Mouse (Mus musculus) forebrain, embryonic 11.5 days (tissue): ENCODE data around the gene Gm43552. TPM values are rescaled to one million over a fixed set of nuclear protein-coding genes. Genes with fewer than 3 reads are reported as not detected.

ENCODE experiments used
- ATAC-seq: fragments of 200-750 bp; cut with Nextera tagmentation; replicated peaks from 2 replicates; pipeline ENCODE4 v1.8.0; 2017; ENCODE audit warnings: moderate TSS enrichment; ENCODE audit not compliant: low FRiP score
- DNase-seq: peaks from one replicate; pipeline ENCODE4 v3.0.0-alpha.2; 2017; ENCODE audit warnings: low spot score
- H3K27ac ChIP-seq: fragments of 300-500 bp; sonication (generic); 2 replicates; pipeline ENCODE4 v1.5.1; 2014; ENCODE audit warnings: low read depth, low read length
- H3K27me3 ChIP-seq: fragments of 300-500 bp; sonication (generic); 2 replicates; pipeline ENCODE4 v1.6.1; 2014; ENCODE audit warnings: mild to moderate bottlenecking, low read length, mixed read lengths; ENCODE audit not compliant: control insufficient read depth, insufficient read depth
- H3K36me3 ChIP-seq: fragments of 300-500 bp; sonication (generic); 2 replicates; pipeline ENCODE4 v1.6.1; 2014; ENCODE audit warnings: mild to moderate bottlenecking, low read length, moderate library complexity, mixed read lengths; ENCODE audit not compliant: control insufficient read depth, insufficient read depth
- H3K4me1 ChIP-seq: fragments of 300-500 bp; sonication (generic); replicated peaks from 2 replicates; pipeline ENCODE4 v1.6.1; 2014; ENCODE audit warnings: low read length, mixed read lengths; ENCODE audit not compliant: control insufficient read depth, insufficient read depth
- H3K4me2 ChIP-seq: fragments of 300-500 bp; sonication (generic); 2 replicates; pipeline ENCODE4 v1.6.1; 2014; ENCODE audit warnings: low read depth, mild to moderate bottlenecking, low read length, moderate library complexity, mixed read lengths; ENCODE audit not compliant: severe bottlenecking
- H3K4me3 ChIP-seq: fragments of 300-500 bp; sonication (generic); 2 replicates; pipeline ENCODE4 v1.5.1; 2014; ENCODE audit warnings: low read depth, low read length
- H3K9ac ChIP-seq: fragments of 300-500 bp; sonication (generic); 2 replicates; pipeline ENCODE4 v1.6.1; 2014; ENCODE audit warnings: low read length
- H3K9me3 ChIP-seq: fragments of 300-500 bp; sonication (generic); 2 replicates; pipeline ENCODE4 v1.6.1; 2016; ENCODE audit warnings: low read length, mixed read lengths; ENCODE audit not compliant: control insufficient read depth
- WGBS: fragments of 180-500 bp; shearing (Covaris S2); extraction: QIAGEN DNeasy Blood & Tissue Kit; methylation state at CpG from one replicate; pipeline ENCODE4 v1.1.7; 2014; 5-methylcytosine and 5-hydroxymethylcytosine counted together
- polyA plus RNA-seq: library from polyadenylated mRNA; unstranded; fragments of >200 nt; fragmentation: Nextera tagmentation; extraction: Ambion mirVana; gene quantifications from 2 replicates; pipeline ENCODE4 v1.2.1, GENCODE M21; 2014

The Gm43552 gene
- polyA plus RNA-seq, 1 experiment from 2014 or later: not detected

DNA sequence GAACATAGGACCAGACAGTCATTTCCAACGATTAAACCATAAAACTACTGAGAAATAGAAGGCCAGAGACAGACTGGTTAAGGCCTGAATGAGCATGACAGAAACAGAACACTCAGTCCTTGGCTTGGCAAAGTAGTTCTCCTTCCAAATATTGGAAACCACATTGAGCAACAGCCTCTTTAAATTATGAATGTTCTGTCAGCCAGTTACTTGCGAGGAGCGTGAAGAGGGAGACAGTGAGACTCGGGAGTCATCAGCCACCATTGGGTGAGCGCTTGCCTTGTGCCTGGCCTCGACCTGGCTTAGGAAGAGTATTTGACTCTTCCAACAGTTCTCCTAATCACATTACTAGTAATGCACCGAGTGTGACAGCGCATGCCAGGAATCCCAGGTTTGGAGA lies 15.8 kb upstream of the Gm43552 start:
- no peak for ATAC-seq
- no peak for DNase-seq
- no peak overlapping the region for H3K27ac ChIP-seq

DNA sequence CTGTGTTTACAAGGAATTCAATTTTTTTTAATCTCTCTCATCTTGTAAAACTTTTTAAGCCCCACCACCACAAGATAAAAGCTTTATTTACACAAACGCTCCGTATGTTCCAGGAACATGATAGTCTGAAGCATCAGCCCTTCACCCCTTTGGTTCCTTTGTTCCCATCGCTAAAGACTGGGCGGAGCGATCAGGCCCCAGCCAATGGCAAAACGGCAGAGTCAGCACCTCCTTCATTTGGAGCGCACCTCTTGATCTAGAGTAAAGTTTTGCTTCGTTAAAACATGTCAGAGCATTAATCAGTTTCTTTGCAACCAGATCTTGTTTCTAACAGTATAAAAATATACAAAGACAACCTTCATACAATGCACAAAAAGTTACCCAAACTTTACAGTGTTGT lies 13.2 kb upstream of the Gm43552 start:
- no peak for ATAC-seq
- 14% methylated on average over 8 of the region's 8 CpGs for WGBS
- H3K4me3 ChIP-seq: no peak overlapping the region

More for the DNA sequence above, 15.8 kb upstream of the Gm43552 start:
- H3K27me3 ChIP-seq: no peaks in the 10 kb centered on the region
- H3K4me3 ChIP-seq: no peak overlapping the region
- H3K4me2 ChIP-seq: no peak overlapping the region
- H3K9ac ChIP-seq: no peak overlapping the region
- WGBS: 84% methylated on average over 8 of the region's 8 CpGs
- no peaks in the 10 kb centered on the region for H3K4me1 ChIP-seq
- H3K9me3 ChIP-seq: no peaks in the 10 kb centered on the region
- H3K36me3 ChIP-seq: no peaks in the 10 kb centered on the region

DNA sequence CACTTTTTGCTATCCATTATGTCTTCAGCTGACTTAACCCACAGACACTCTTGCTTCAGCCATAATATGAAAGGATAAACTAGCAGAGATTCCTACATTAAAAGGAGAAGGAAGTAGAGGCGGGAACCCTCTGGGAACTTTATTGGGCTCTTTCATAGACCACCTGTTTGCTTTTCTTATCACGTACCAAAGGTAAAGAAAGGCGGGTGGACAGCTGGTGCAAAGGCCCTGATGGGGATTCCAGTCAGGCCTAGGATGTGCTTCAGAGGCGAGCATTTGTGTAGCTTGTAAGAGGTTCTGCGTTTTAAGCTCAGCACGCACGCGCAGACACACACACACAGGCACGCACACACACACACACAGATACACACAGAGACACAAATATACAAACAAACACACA lies 8.8 kb upstream of the Gm43552 start:
- H3K4me2 ChIP-seq: no peak overlapping the region
- H3K36me3 ChIP-seq: no peaks in the 10 kb centered on the region
- no peaks in the 10 kb centered on the region for H3K9me3 ChIP-seq
- 94% methylated on average over 9 of the region's 9 CpGs for WGBS
- DNase-seq (no peak), ATAC-seq (no peak)
- H3K27me3 ChIP-seq: no peaks in the 10 kb centered on the region
- H3K4me1 ChIP-seq: no peaks in the 10 kb centered on the region
- H3K27ac ChIP-seq: no peak overlapping the region
- no peak overlapping the region for H3K9ac ChIP-seq
- H3K4me3 ChIP-seq: no peak overlapping the region

More for the DNA sequence above, 13.2 kb upstream of the Gm43552 start:
- no peaks in the 10 kb centered on the region for H3K27me3 ChIP-seq
- no peaks in the 10 kb centered on the region for H3K36me3 ChIP-seq
- no peak for DNase-seq
- no peak overlapping the region for H3K27ac ChIP-seq
- H3K4me1 ChIP-seq: no peaks in the 10 kb centered on the region
- H3K9me3 ChIP-seq: no peaks in the 10 kb centered on the region
- no peak overlapping the region for H3K9ac ChIP-seq
- H3K4me2 ChIP-seq: peak overlapping the region; percentile 11; the same call in 1 of the 2 replicates

DNA sequence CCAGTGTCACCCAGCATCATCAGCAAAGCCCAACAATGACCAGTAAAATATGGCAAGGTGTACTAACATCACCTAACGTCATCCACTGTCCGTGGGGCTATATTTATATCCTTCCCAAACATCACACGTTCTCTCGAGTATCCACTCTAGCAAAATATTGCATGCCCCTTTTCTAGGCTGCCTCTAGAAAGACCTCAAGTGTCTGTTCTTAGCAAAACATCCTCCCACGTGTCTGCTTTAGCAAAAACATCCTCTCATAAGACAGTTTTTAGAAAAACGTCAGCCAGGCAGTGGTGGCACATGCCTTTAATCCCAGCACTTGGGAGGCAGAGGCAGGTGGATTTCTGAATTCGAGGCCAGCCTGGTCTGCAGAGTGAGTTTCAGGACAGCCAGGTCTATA lies 7.6 kb upstream of the Gm43552 start:
- Histone ChIP-seq H3K9ac (no peak overlapping the region), H3K36me3 (no peaks in the 10 kb centered on the region), H3K4me3 (no peak overlapping the region), H3K27me3 (no peaks in the 10 kb centered on the region), H3K4me2 (no peak overlapping the region), H3K27ac (no peak overlapping the region), H3K9me3 (no peaks in the 10 kb centered on the region), H3K4me1 (no peaks in the 10 kb centered on the region)
- WGBS: 87% methylated on average over 7 of the region's 7 CpGs
- DNase-seq: no peak
- no peak for ATAC-seq

DNA sequence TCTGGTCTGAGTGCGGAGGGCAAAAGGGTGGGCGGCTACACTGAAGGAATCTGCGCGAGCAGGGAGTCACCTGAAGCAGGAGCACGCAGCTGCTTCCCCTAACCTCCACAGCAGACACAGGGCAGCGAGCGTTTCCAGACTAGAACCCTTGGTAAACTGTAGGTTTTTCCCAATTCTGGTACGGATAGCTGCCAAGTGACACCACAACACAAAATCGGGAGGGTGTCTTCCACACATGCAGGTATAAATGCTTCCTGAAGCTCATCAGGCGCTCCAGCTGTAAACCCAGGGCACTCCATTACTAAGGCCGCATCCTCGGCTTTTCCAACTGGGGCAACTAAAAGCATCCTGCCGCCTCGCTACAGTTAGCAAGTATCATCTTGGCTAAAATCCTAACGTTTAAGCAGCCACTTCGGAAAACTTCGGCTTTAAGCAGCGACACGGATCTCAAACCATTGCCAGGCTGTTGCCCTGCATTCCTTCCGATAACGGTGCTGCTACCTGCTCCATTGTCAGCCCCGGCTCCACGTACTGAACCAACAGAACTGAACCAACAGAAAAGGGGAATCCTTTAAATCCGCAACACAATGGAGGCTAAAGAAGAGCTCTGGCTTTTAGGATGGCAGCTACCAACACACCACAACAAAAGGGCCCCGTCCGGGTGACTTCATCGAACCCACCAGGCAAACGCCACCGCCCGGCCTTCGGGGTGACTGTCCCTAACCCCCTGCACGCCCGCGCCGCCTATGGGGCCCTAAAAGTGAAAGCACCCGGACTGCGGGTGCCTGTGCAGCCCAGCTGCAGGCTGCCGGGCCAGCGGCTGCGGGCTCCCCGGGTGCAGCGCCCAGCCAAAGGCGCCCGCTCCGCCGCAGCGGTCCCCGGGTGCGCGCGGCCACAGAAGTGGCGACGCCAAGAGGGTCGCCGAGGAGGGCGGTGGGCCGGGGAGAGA lies 592 bp downstream of the Gm43552 start:
- Histone ChIP-seq H3K9ac (peak overlapping the region; percentile 92), H3K9me3 (no peaks in the 10 kb centered on the region), H3K4me2 (peak overlapping the region; percentile 93), H3K36me3 (no peaks in the 10 kb centered on the region), H3K4me1 (peaks cover 5% of the 10 kb centered on the region; the same call in 1 of the 2 replicates), H3K27me3 (no peaks in the 10 kb centered on the region), H3K27ac (peak overlapping the region; percentile 78), H3K4me3 (peak overlapping the region; percentile 92)
- DNase-seq (peak; percentile 84), ATAC-seq (peak; percentile 81)
- 1% methylated on average over 49 of the region's 57 CpGs for WGBS

DNA sequence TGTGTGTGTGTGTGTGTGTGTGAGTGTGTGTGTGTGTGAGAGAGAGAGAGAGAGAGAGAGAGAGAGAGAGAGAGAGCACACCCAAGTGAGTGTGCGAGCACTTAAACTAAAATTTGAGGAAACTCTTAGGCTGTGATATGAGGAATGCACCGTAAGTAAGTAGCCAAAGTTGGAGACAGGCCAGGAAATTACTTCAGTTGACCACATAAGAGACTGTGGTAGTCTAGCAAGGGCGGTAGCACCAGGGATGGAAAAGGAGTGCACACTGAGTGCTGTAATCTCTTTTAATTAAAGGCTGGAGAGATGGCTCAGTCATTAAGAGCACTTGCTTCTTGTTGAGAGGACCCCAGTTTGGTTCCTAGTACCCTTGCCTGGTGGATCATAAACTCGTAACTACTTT lies 2.8 kb downstream of the Gm43552 start:
- no peak overlapping the region for H3K4me2 ChIP-seq
- no peaks in the 10 kb centered on the region for H3K9me3 ChIP-seq
- H3K27me3 ChIP-seq: no peaks in the 10 kb centered on the region
- no peak overlapping the region for H3K9ac ChIP-seq
- no peaks in the 10 kb centered on the region for H3K36me3 ChIP-seq
- WGBS: 82% methylated on average over 4 of the region's 4 CpGs
- no peak for DNase-seq
- no peak for ATAC-seq
- H3K4me1 ChIP-seq: peaks cover 5% of the 10 kb centered on the region; the same call in 1 of the 2 replicates
- no peak overlapping the region for H3K4me3 ChIP-seq
- no peak overlapping the region for H3K27ac ChIP-seq

DNA sequence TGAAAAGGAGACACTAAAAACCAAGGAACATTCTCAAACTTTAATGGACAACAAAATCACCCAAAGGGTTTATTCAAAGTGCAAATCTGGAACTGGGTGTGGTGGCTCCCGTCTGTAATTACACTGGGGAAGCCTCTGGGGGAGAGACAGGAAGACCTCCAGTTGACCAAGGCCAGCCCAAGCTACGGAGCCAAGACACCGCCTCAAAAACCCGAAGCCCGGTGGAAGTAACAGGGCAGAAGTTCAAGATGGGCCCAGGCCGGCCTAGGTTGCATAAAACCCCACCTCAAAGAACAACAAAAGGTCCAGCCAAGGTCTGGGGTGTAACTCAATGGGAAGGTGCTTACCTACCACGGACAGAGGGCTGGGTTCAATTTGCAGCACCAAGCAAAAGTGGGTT lies 3.9 kb downstream of the Gm43552 start:
- Histone ChIP-seq H3K27ac (no peak overlapping the region), H3K4me1 (peaks cover 5% of the 10 kb centered on the region; the same call in 1 of the 2 replicates), H3K9me3 (no peaks in the 10 kb centered on the region), H3K9ac (no peak overlapping the region), H3K27me3 (no peaks in the 10 kb centered on the region), H3K36me3 (no peaks in the 10 kb centered on the region), H3K4me3 (no peak overlapping the region), H3K4me2 (no peak overlapping the region)
- ATAC-seq: no peak
- DNase-seq: no peak
- WGBS: 86% methylated on average over 7 of the region's 7 CpGs

DNA sequence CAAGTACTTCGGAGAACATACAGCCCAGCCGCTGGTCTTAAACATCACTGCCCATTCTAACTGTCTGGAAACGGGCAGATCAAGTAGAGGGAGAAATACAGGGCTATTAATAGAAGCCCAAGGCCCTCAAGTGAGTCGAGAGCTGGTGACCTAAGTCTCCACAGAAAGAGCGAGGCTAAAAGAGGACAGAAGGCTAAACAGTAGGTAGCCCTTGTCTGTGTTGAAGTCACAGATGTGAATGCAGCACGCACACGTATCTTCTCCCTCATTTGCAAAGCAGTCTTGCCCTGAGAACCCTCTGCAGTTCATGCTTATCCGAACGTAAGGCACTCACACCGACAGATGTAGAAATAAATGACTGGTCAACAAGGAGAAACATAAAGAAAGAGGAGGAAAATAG lies 5.3 kb downstream of the Gm43552 start:
- Histone ChIP-seq H3K9ac (no peak overlapping the region), H3K27me3 (no peaks in the 10 kb centered on the region), H3K4me1 (peaks cover 5% of the 10 kb centered on the region; the same call in 1 of the 2 replicates), H3K27ac (no peak overlapping the region), H3K4me2 (no peak overlapping the region), H3K36me3 (no peaks in the 10 kb centered on the region), H3K9me3 (no peaks in the 10 kb centered on the region), H3K4me3 (no peak overlapping the region)
- DNase-seq (no peak), ATAC-seq (no peak)
- 90% methylated on average over 10 of the region's 10 CpGs for WGBS
